Mouse (Mus musculus) frontal cortex, adult 2 months (tissue): Measurements from ENCODE around the gene Acsbg2. TPM values are rescaled to one million over a fixed set of nuclear protein-coding genes. Genes with fewer than 3 reads are reported as not detected.

ENCODE experiments used
- DNase-seq, 2 experiments: peaks; one replicate each; pipeline ENCODE4 v3.0.0; 2022; ENCODE audit warnings: low spot score in 1 of 2; ENCODE audit errors: extremely low spot score in 1 of 2
- polyA plus RNA-seq: library from polyadenylated mRNA; depleted of rRNA; stranded (reverse); fragments of >200 nt; gene quantifications from 2 replicates; pipeline ENCODE4 v1.2.3, GENCODE M21; 2012; rRNA removed

The Acsbg2 gene
- polyA plus RNA-seq, 1 experiment, result 0.04 TPM

GRCm38 (mm10) chr17:56826718-56827117, 47.5 kb downstream of the Acsbg2 start:
- DNase-seq, result peak; percentile 24 to 42

DNA sequence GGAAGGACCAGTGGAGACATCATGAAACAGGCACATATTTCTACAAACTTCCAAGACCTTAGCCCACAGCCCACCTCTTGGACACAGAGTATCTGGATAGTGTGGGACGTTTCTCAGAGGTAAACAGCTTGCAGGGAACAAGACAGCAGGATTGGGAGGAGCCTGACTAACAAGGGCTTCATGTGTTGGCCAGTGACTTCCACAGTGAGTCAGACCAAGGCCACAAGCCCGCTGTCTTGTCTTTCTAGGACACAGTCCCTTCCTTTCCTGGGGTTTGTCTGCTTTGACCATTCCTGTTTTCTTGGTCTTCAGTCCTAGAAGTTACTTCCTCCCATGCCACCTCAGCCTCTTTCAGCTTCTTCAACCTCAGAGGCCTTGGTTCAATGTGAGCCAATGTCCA, 50.9 kb downstream of the Acsbg2 start:
- no peak for DNase-seq

GRCm38 (mm10) chr17:56822380-56822779, 51.9 kb downstream of the Acsbg2 start:
- DNase-seq, result no peak

DNA sequence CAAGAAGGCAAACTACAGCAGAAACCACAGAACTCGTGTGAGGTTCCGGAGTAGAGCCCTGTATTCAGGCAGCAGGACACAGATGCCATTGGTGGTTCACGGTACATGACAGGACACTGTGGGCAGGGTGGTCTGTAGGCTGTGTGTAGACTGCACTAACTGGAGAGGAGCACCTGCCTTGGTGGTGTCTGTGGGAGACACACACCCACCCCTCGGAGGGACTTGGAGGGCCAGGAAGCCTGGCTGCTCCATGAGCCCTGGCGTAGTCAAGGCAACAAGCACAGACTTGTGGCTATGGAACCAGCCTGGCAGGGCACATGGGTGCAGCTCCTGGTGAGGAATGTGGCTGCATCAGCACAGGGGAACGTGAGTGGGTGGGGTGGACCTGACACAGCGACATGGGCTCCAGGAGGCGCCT, 54.5 kb downstream of the Acsbg2 start:
- peak in 1 of 2 experiments; percentile 23 for DNase-seq

DNA sequence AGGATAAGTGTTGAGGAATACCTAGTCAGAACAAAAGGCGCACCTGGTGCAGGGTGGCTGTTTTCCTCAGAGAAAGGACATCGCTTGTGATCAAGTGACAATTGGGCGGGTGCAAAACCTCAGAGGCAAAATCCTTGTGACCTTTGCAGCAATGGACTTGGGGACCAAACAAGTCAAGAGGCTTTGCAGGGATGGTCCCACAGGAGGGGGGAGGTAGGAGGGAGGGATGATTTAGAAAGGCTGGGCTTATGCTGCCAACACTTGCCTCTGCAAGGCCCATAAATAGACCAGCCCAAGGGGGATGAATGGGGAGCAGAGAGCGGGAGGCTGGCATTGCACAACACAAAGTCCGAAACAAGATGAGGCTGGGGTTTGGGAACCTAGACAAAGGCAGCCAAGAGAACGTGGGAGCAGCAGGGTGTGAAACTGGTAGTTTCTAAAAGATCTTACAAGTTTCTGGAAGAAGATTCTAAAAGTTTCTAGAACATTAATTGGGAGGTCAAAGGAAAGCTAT, 55.2 kb downstream of the Acsbg2 start:
- no peak for DNase-seq

- DNase-seq, result no peak
These were observed 56.1 kb downstream of the Acsbg2 start for GRCm38 (mm10) chr17:56818067-56818636.

- DNase-seq, result no peak
These were observed 59.2 kb downstream of the Acsbg2 start for GRCm38 (mm10) chr17:56815057-56815345.

- peak; percentile 64 to 86 for DNase-seq
These were observed 59.8 kb downstream of the Acsbg2 start for GRCm38 (mm10) chr17:56814316-56815056.

GRCm38 (mm10) chr17:56810245-56810644, 64.0 kb downstream of the Acsbg2 start:
- peak; percentile 58 to 79 for DNase-seq

GRCm38 (mm10) chr17:56808518-56808917, 65.7 kb downstream of the Acsbg2 start:
- DNase-seq, result peak; percentile 52 to 89

DNA sequence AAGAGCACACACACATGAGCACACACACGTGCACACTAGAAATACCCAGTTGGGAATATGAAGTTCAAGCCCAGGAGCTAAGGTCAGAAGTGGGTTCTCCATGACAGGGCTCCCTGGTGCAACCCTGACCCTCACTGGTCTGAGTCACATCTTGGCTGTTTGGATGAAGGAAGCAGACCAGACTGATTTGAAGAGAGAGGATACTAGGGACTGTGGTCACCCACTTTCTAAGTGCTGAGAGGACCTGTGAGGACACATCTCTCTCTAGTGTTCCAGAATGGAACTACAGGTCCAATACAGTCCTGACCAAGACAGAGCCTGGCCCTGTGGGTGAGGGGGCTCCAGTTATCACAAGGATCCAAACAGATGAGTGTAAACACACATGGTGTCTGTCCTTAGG, 68.5 kb downstream of the Acsbg2 start:
- no peak for DNase-seq

DNA sequence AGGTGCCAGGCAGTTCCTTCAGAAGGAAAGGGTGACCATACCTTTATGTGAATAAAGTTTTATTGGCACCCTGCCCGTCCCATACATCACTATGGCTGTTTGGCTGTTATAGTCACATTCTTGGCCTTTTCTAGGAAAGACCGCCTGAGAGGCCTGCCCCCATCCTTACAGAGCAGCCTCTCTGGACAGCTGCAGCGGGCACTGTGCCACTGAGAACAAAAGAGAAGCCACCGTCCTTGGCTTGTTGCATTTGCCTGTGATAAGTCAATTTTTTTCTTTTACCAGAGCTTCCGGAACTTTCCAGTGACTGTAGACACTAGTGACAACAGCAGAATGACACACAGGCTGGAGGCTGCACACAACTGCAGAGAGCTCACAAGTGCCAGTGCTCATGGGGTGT, 69.3 kb downstream of the Acsbg2 start:
- DNase-seq, result no peak

- DNase-seq, result no peak
These were observed 72.2 kb downstream of the Acsbg2 start for GRCm38 (mm10) chr17:56802065-56802464.

DNA sequence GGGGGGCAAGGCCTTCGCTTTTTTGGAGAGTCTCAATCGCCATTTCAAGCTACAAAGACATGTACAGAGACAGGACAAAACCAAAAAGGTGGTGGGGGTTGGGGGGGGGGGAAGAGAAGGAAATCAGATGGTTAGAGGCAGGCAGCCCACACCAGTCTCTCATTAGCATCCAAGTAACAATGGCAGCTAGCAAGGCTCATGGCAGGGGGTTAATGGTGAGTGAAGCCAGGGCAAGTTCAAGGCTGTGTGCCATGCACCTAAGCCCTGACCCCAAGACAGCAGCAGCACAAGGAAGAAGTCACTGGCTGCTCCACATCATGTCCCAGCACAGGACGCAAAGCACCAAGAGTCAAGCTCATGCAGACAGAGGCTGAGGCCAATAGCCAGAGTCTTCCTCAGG, 75.0 kb downstream of the Acsbg2 start:
- no peak for DNase-seq

- DNase-seq, result no peak
These were observed 80.5 kb downstream of the Acsbg2 start for GRCm38 (mm10) chr17:56793614-56794319.

Other genes with a start within 250 kb of the Acsbg2 start
- gene Lonp1, start 247.6 kb downstream of the Acsbg2 start, polyA plus RNA-seq, result 72.2 and 86.2 TPM in 2 replicates
- gene Catsperd, start 246.3 kb downstream of the Acsbg2 start, polyA plus RNA-seq, result 2.4 and 2.6 TPM in 2 replicates
- 103 and 110 TPM in 2 replicates for gene Ranbp3, start 201.2 kb downstream of the Acsbg2 start, polyA plus RNA-seq
- 336 and 372 TPM in 2 replicates for gene Ndufa11, start 156.7 kb downstream of the Acsbg2 start, polyA plus RNA-seq
- 18.7 and 22.4 TPM in 2 replicates for gene Vmac, start 156.4 kb downstream of the Acsbg2 start, polyA plus RNA-seq
- 5.9 and 7.4 TPM in 2 replicates for gene Nrtn, start 116.9 kb downstream of the Acsbg2 start, polyA plus RNA-seq
- gene Dus3l, start 109.7 kb downstream of the Acsbg2 start, polyA plus RNA-seq, result 145 and 149 TPM in 2 replicates
- gene Prr22, start 104.2 kb downstream of the Acsbg2 start, polyA plus RNA-seq, result 3.5 and 4.2 TPM in 2 replicates
- 3.6 and 4.0 TPM in 2 replicates for gene Rfx2, start 43.4 kb downstream of the Acsbg2 start, polyA plus RNA-seq
- 0.12 and 0.15 TPM in 2 replicates for gene 1700061G19Rik, start 1.0 kb upstream of the Acsbg2 start, polyA plus RNA-seq
- 73.3 and 80.1 TPM in 2 replicates for gene Mllt1, start 61.0 kb upstream of the Acsbg2 start, polyA plus RNA-seq
- gene Acer1, start 107.7 kb upstream of the Acsbg2 start, polyA plus RNA-seq, result not detected in 2 replicates
- gene Clpp, start 115.9 kb upstream of the Acsbg2 start, polyA plus RNA-seq, result 146 and 147 TPM in 2 replicates
- 32.4 and 36.0 TPM in 2 replicates for gene Alkbh7, start 122.9 kb upstream of the Acsbg2 start, polyA plus RNA-seq
- 0.44 TPM in 1 of 2 replicates, not detected in the other for gene Pspn, start 125.6 kb upstream of the Acsbg2 start, polyA plus RNA-seq
- 74.7 and 86.4 TPM in 2 replicates for gene Gtf2f1, start 136.8 kb upstream of the Acsbg2 start, polyA plus RNA-seq
- 0.08 TPM in 1 of 2 replicates, not detected in the other for gene Gm17949, start 137.0 kb upstream of the Acsbg2 start, polyA plus RNA-seq
- gene Khsrp, start 157.1 kb upstream of the Acsbg2 start, polyA plus RNA-seq, result 62.6 and 64.9 TPM in 2 replicates
- 0.57 and 0.66 TPM in 2 replicates for gene Slc25a41, start 167.2 kb upstream of the Acsbg2 start, polyA plus RNA-seq
- 1.0 and 1.7 TPM in 2 replicates for gene Crb3, start 184.7 kb upstream of the Acsbg2 start, polyA plus RNA-seq
- gene Slc25a23, start 185.4 kb upstream of the Acsbg2 start, polyA plus RNA-seq, result 290 and 350 TPM in 2 replicates
- gene Dennd1c, start 204.1 kb upstream of the Acsbg2 start, polyA plus RNA-seq, result 2.3 and 2.4 TPM in 2 replicates
- gene Tubb4a, start 213.3 kb upstream of the Acsbg2 start, polyA plus RNA-seq, result 514 and 612 TPM in 2 replicates
- 1.4 and 1.6 TPM in 2 replicates for gene Tnfsf9, start 230.9 kb upstream of the Acsbg2 start, polyA plus RNA-seq